Mouse (Mus musculus): Measurements from ENCODE around the gene Phox2b.

DNA sequence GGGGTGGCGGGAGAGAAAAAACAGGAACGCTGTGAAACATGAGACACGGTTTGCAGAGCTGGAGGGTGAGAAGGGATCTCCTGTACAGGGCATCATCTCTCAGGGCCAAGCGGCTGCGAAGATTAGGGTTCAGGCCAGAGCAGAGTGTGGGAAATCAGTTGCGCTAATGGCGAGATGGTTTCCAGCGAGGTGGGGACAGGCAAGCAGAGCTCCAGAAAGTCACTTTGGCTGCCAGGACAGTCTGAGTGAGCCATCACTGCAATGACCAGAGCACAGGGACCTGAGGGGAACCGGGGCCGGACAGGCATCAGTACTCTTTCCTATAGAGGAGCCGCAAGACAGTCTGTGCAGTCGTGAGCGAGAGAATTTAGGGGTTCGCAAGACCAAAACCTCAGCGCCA is 3.9 kb downstream of the Phox2b start:
- no peak for TF ChIP-seq CTCF (IDR thresholded peaks at IDR 0.05; ENCODE audit: low read depth)
- no peak for TF ChIP-seq EP300 (IDR thresholded peaks at IDR 0.05; ENCODE audit: low read depth)
